Mouse (Mus musculus) fibroblast of lung, adult 2 months (primary cell): ENCODE data around the gene Lfng.

Source experiments
- DNase-seq: peaks from one replicate; pipeline ENCODE4 v3.0.0-alpha.2; 2011; ENCODE audit warnings: low read depth

The Lfng gene

DNA sequence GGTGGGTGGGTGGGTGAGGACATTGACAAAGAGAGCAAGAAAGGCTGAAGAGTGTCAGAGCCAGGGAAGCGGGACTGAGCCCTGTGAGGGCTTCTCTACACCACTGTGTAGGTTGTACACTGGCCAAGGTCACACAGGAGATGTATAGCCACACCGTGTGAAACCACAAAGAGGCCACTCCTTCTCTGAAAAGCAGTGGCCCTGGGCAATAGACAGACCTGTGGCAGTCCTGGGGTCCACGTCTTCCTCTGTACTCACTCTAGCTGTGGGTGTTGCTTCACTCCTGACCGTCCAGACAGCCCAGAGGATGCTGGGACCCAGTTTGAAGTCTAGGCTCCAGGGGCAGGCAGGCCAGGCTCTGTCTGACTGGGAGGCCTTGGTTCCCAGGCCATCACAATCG is 12.3 kb upstream of the Lfng start:
- no peak for DNase-seq

DNA sequence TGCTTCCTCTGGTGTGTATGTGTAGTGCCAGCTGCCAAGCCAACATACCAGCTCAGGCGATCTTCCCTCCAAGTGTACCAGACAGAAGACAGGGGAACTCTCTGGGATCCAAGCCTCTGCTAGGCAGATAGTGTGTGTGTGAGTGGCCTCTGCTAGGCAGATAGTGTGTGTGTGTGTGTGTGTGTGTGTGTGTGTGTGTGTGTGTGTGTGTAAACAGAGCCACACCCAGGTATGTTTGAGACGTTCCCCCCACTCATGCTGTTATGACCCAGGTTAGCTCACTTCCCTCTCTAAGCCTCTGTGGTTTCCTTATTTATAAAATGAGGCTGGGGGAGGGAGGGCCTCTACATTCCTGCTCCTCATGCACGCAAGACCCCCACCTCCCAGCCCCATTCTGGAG is 10.7 kb upstream of the Lfng start:
- no peak for DNase-seq

GRCm38 (mm10) chr5:140596927-140597588 is 10.1 kb upstream of the Lfng start:
- no peak for DNase-seq

DNA sequence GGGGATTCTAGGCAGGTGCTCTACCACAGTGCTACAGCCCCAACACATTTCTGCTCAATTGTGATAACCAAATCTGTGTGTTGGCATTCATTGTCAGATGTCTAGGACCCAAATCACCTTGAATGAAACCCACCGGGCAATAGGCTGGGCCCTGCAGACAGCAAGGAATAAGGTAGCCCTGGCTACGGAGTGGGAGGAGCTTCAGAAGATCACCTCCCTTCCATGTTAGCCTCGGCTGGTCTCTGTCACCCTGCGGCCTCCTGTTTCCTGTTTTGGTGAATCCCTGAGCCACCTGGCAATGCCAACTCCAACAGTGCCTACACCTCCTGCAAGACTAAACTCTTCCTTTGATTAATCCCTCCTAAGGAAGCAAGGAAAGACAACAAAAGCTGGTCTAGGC is 9.3 kb upstream of the Lfng start:
- DNase-seq = no peak

DNA sequence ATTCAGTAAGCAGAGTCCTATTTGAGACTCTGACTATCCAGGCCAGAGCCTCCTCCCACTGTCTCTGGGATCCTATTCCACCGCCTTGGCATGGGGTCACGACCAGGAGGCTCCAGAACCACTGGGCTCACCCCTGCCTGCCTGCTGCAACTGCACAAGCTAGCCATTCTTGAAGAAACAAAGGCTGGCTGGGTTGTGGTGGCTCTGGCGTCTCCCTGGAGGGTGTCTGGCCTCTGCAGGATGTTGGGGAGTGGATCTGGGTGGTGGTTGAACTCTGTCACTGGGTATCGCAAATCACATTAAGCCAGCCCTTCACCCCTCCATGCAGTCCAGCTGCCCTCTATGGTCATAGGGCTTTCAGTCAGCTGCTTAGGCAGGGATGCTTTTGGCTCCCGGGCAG is 7.2 kb upstream of the Lfng start:
- no peak for DNase-seq

GRCm38 (mm10) chr5:140601712-140602111 is 5.4 kb upstream of the Lfng start:
- DNase-seq = no peak

- no peak for DNase-seq
Measured at GRCm38 (mm10) chr5:140602540-140602939, 4.6 kb upstream of the Lfng start.

DNA sequence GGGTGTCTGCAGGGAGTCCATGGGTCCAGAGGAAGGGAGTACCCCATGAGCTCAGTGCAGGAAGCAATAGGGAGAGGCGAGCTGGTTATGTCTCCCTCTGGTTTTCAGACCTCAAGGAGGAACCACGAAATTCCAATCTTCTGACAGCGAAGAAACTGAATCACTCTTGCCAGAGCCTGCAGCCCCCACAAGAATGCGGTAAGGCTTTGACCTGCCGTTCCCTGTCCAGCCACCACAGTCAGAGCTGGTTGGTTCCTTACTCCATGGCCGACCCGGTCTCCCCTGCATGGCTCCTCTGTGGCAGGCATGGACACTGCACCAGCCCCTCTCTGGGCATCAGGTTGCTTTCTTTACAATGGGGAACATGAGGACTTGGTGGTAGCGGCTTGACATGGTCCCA is 2.7 kb upstream of the Lfng start:
- no peak for DNase-seq

DNA sequence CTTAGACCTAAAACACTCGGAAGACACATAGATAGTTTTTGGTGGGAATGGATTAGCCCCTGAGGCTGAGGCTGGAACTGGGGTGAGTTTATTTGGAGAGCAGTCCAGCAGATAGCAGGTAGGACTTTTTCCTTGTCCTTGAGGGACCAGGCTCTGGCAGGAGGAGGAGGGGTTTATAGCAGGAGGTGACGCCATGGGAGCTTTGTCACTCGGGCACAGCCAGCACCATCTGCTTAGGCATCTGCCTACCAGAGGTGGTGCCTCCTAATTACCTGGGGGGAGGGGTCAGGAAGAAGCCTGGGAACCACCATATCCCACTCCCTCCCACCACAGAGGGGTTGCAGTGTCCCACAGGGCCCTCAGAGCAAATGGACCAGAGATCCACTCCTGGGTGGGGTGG is 1.9 kb upstream of the Lfng start:
- DNase-seq = no peak

GRCm38 (mm10) chr5:140606386-140606785 is 734 bp upstream of the Lfng start:
- DNase-seq = no peak

DNA sequence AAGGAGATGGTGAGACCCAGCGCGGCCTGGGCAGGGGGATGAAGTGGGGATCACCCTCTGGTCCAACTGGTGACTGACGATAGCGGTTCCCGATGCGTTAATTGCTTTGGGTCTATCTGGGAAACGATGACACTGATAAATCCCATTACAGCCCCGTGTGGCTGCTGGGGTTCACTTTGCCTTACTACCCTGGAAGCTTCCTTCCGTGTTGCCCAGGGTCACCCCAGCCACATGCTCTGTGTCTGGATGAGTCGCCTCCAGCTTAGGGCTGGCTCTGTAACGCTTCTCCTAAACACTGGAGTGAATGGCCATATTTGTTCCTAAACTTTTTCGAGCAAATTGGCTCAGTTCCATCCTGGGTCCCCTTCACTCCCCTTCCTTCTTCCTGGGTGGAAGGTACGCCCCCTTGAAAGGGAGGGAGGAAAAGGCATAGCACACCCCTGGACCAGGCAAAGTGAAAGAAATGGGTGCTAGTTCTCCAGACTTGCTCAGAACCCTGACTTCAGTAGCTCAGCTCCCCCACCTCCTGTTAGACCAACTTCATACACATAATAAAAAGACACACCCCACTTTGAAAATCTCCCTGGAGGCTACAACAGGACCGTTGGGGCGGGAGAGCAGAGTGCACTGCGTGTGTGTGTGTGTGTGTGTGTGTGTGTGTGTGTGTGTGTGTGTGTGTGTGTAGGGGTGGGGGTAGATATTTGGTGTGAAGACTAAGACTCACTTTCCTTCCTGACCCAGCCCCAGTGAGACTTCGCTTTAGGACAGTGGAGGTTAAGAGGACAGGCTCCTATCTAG is 915 bp downstream of the Lfng start:
- DNase-seq = no peak

GRCm38 (mm10) chr5:140608634-140609015 is 1.5 kb downstream of the Lfng start:
- no peak for DNase-seq

- DNase-seq = no peak
Measured at GRCm38 (mm10) chr5:140609511-140610272, 2.6 kb downstream of the Lfng start.

- no peak for DNase-seq
Measured at GRCm38 (mm10) chr5:140610273-140611011, 3.3 kb downstream of the Lfng start.

DNA sequence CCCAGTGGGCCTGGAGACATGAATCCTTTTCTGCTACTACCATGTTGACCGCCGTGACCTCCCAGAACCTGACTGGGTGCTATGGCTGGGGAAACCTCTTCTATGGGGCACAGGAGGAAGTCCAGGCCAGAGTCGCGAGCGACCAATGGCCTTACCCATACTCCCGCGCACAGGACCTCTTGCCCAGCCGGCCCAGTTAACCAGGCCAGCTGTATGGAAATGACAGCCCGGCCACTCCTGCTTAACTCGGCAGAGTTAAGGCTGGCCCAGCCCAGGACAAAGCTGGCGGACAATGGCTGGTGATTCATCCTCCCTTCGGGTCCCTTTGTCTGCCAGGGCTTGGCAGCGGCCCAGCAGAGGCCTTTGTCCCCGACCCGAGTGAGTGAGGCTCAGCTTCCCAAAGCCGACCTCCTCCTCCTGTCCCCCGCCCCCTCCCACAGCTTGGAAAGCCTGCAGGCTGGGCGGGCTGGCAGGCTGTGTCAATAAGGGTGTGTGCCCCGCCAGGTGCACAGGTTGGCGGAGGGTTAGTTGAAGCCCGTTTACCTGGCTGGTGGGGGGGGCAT is 4.0 kb downstream of the Lfng start:
- no peak for DNase-seq

DNA sequence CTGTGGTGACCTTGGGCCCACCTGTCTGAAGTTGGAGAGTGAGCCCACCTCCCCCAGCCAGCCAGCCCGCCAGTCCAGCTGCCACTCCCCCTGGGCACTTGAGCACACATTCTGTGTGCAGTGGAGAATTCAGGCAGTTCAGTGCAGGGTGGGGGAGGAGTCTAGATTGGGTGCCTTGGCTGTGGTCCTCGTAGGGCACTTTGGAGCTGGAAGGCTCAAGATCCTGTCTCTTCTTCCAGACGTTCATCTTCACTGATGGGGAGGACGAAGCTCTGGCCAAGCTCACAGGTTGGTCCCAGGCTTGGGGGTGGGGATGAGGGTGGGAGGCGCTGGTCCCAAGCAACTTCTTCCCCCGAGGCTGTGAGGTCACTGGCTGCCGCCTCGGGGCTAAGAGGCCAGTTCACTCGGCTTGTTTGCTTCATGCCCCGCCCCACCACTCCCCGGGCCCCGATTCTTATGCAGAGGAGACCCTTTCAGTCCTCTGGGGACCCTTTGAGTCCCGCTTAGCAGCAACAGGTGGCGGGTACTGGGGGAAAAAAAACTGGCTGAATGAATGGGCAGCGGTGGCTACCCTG is 4.6 kb downstream of the Lfng start:
- no peak for DNase-seq

- no peak for DNase-seq
Measured at GRCm38 (mm10) chr5:140612191-140612590, 5.1 kb downstream of the Lfng start.

- DNase-seq = no peak
Measured at GRCm38 (mm10) chr5:140614141-140614540, 7.0 kb downstream of the Lfng start.

DNA sequence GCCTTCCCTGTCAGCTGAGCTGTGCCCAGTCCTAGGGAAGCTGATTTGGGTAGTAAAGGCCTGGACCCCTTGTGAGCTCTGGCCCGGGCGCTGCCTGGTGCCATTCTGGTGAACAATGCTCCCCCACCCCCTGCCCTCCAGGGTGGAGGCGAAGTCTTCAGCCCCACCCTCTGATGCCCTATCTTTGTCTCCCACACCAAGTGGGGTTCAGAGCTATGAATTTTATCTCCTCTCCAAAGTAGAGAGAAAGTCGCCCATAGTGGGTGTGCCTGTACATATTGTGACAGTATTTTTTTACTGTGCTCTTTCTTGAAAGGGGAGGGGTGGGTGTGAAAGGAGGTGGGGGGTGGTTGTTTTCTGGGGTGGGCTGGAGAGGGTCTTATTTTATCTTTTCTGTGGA is 7.7 kb downstream of the Lfng start:
- no peak for DNase-seq

GRCm38 (mm10) chr5:140615321-140616109 is 8.4 kb downstream of the Lfng start:
- no peak for DNase-seq

DNA sequence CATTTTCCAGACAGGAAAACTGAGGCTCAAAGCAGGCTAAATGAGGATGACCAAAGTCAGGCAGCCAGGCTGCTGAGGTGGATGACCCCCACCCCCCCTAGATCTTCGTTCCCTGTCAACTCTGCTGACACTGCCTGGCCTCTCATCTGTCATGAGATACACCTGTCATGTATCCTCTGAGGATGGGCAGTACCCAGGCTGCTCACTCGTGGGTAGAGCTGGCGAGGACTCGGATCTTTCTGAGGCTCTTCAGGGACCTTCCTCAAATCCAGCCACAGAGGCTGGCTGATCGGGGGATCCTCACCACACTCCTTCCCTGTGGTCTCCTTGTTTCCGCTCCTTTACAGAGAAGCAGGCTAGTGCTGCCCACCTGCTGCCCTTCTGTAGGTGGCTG is 9.0 kb downstream of the Lfng start:
- DNase-seq = no peak
